Mouse (Mus musculus): ENCODE data around the gene Abt1.

GRCm38 (mm10) chr13:23369421-23369765, 54.3 kb downstream of the Abt1 start:
- TF ChIP-seq CTCF (IDR thresholded peaks at IDR 0.05; ENCODE audit: low read depth, low read length) (no peak), EP300 (IDR thresholded peaks at IDR 0.05; ENCODE audit: insufficient read depth, low read depth, low read length) (no peak), POLR2A (IDR thresholded peaks at IDR 0.05; ENCODE audit: insufficient read depth, low read length) (no peak)

All from ES-Bruce4 (cell line).